Mouse (Mus musculus): ENCODE measurements around the gene Mta1.

- TF ChIP-seq POLR2A (IDR thresholded peaks at IDR 0.05; ENCODE audit: insufficient read length, low read depth) (no peak), E2F4 (IDR thresholded peaks at IDR 0.05; ENCODE audit: insufficient read depth) (no peak), TCF12 (IDR thresholded peaks at IDR 0.05; ENCODE audit: insufficient read depth, poor library complexity, severe bottlenecking) (no peak)
Measured at GRCm38 (mm10) chr12:113184945-113185344, 86.9 kb downstream of the Mta1 start.
